Mouse (Mus musculus) embryonic fibroblast, embryonic 13.5 days (primary cell): ENCODE results near the gene Tnxb.

Experiments used
- CTCF ChIP-seq: IDR thresholded peaks from 2 replicates; pipeline ENCODE4 v1.5.1; 2011; ENCODE audit warnings: mild to moderate bottlenecking, control low read depth, low read length, moderate library complexity, borderline replicate concordance; ENCODE audit not compliant: insufficient read depth
- POLR2A ChIP-seq: IDR thresholded peaks from 2 replicates; pipeline ENCODE4 v1.6.1; 2011; ENCODE audit warnings: low read depth, mild to moderate bottlenecking, control low read depth, low read length, moderate library complexity

DNA sequence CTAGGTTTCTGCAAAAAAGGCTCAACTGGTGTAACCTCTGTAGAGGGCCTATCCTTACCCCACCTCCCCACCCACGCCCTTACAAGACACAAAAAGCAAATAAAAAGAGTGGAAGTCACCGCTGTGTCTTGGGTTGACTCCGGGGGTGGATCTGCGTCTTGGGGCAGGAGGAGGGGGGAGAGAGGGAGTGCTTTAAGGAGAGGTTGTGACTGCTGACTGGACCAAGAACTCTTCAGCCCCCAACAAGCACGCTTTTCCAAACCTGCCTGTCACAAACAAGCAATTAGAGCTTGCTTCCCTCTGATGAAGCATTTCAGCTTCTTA is 41.7 kb upstream of the Tnxb start:
- TF ChIP-seq POLR2A (0 out of 2 replicates have a peak, but pooled peaks have one; percentile 12), CTCF (no peak)
